Mouse (Mus musculus): ENCODE results near the gene Tmem86a. TPM values are rescaled to one million over a fixed set of nuclear protein-coding genes. Genes with fewer than 3 reads are reported as not detected.

The Tmem86a gene
- total RNA-seq (2015; ENCODE audit: low replicate concordance) (3.3 and 10.0 TPM in 2 replicates), total RNA-seq (2017; ENCODE audit: low replicate concordance) (2.9 and 3.5 TPM in 2 replicates)

GRCm38 (mm10) chr7:47050366-47050765 lies at the start of gene Tmem86a:
Gene Tmem86a, plus strand, starts transcription at chr7:47050601.
- peak; percentile 88 for ATAC-seq (replicated peaks; ENCODE audit: low FRiP score, poor library complexity, severe bottlenecking)

GRCm38 (mm10) chr7:47000644-47000983 lies 49.8 kb upstream of the Tmem86a start:
- no peak for ATAC-seq (replicated peaks; ENCODE audit: low FRiP score, poor library complexity, severe bottlenecking)

- ATAC-seq (replicated peaks; ENCODE audit: low FRiP score, poor library complexity, severe bottlenecking): no peak
These were observed 49.1 kb upstream of the Tmem86a start for GRCm38 (mm10) chr7:47001125-47001899.

GRCm38 (mm10) chr7:47001900-47002275 lies 48.5 kb upstream of the Tmem86a start:
- ATAC-seq (replicated peaks; ENCODE audit: low FRiP score, poor library complexity, severe bottlenecking): no peak

- no peak for ATAC-seq (replicated peaks; ENCODE audit: low FRiP score, poor library complexity, severe bottlenecking)
These were observed 46.8 kb upstream of the Tmem86a start for GRCm38 (mm10) chr7:47003411-47004115.

DNA sequence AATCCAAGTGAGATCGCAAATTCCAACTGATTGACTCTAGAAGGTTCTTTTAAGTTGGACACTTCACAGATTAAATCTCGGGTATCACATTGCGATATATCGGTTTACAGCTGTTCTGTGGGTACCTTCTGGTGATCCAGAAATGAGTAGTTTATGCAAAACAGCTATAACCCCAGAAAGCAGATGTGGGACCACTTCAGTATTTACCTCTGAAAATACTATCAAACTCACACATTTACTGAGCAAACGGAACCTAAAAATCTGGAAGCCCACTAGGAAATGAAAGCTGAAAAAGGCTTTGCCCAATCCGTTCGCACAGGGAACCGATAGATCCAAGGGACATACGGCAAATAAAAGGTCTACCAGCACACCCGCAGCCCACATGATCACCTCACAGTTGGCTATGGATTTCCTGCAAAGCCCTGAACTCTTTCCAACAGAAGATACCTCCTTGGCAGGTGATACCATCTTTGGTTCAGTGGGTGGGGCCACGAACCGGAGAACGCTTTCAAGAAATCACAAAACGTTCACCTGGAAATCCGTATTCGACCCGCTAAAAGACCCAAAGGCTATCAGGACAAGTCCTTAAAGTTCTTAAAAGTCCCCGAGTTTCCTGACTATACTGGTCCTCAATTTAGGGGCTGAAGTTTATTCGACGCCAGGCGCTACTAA lies 43.2 kb upstream of the Tmem86a start:
- ATAC-seq (replicated peaks; ENCODE audit: low FRiP score, poor library complexity, severe bottlenecking): peak; percentile 26

DNA sequence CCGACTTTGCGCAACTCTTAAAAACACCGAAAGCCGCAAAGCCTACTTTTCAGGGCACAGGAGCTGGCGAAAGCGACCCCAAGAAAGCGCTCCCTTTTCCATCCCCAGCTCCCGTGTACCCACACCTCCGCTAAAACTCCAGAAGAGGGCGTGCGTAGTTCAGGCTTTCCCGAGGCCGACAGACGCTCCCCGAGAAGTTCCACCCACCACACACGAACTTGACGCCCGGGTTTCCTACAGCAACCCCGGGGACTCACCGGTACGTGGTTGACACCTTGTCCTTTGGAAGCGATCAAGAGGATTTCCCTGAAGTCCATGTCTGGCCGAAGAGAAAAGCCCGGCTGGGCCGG lies 42.6 kb upstream of the Tmem86a start:
- ATAC-seq (replicated peaks; ENCODE audit: low FRiP score, poor library complexity, severe bottlenecking): peak; percentile 81

- ATAC-seq (replicated peaks; ENCODE audit: low FRiP score, poor library complexity, severe bottlenecking): peak; percentile 90
These were observed 42.0 kb upstream of the Tmem86a start, which contains the start of gene Spty2d1 for GRCm38 (mm10) chr7:47008168-47008993. Gene Spty2d1, minus strand, starts transcription at chr7:47008411.

DNA sequence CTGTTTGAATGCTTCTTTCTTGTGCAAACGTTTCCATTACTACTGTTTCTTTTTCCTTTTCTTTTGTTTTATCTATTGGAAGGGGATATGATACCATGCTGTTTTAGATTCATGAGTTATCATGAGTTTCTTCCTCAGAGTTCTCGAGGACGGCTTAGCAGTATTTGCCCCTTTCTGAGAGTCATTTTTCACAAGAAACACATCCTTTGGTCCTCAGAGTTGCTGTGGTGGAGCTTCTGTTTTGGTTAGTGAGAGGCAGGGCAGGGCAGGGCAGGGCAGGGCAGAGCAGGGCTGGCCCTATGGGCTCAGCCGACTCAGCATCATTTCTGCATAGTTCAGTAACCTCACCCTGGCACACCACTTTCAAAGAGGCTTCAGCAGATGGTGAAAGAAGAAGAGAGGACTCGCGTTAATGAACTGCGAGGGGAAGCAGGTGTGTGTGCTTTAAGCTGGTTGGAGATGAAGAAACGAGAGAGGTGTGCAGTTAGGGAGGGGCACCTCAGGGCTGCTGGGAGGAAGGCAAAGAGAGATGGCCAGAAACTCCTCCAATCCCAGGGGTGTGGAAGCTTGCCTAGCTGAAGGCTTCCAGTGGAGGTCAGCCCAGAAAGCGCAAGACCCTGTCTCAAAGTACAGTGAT lies 37.2 kb upstream of the Tmem86a start:
- no peak for ATAC-seq (replicated peaks; ENCODE audit: low FRiP score, poor library complexity, severe bottlenecking)

GRCm38 (mm10) chr7:47014564-47015389 lies 35.6 kb upstream of the Tmem86a start:
- ATAC-seq (replicated peaks; ENCODE audit: low FRiP score, poor library complexity, severe bottlenecking): 0 out of 2 replicates have a peak, but pooled peaks have one; percentile 11

GRCm38 (mm10) chr7:47015390-47016065 lies 34.9 kb upstream of the Tmem86a start:
- peak; percentile 97 for ATAC-seq (replicated peaks; ENCODE audit: low FRiP score, poor library complexity, severe bottlenecking)

GRCm38 (mm10) chr7:47016602-47017001 lies 33.8 kb upstream of the Tmem86a start:
- no peak for ATAC-seq (replicated peaks; ENCODE audit: low FRiP score, poor library complexity, severe bottlenecking)

- ATAC-seq (replicated peaks; ENCODE audit: low FRiP score, poor library complexity, severe bottlenecking): no peak
These were observed 33.3 kb upstream of the Tmem86a start for GRCm38 (mm10) chr7:47017146-47017545.

DNA sequence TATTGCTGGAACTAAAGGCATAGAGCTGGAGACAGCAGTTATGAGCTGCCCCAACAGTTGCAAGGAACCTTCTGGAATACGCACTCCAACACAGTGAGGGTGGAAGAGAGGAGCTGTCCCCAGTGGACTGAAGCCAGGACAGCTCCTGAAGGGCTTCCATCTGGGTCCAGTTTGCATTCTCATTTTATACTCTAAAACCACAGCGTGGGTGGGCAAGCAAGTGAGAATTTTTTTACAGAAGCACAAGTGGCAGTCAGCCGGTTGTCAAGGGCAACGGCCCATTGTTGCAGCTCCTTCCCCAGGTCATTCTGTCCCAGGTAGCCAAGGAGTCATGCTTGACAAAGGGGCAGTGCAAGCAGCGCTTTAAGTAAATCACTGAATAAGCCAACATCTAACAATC lies 30.8 kb upstream of the Tmem86a start:
- no peak for ATAC-seq (replicated peaks; ENCODE audit: low FRiP score, poor library complexity, severe bottlenecking)

- ATAC-seq (replicated peaks; ENCODE audit: low FRiP score, poor library complexity, severe bottlenecking): no peak
These were observed 29.4 kb upstream of the Tmem86a start for GRCm38 (mm10) chr7:47020956-47021355.

- no peak for ATAC-seq (replicated peaks; ENCODE audit: low FRiP score, poor library complexity, severe bottlenecking)
These were observed 27.9 kb upstream of the Tmem86a start for GRCm38 (mm10) chr7:47022482-47022881.

DNA sequence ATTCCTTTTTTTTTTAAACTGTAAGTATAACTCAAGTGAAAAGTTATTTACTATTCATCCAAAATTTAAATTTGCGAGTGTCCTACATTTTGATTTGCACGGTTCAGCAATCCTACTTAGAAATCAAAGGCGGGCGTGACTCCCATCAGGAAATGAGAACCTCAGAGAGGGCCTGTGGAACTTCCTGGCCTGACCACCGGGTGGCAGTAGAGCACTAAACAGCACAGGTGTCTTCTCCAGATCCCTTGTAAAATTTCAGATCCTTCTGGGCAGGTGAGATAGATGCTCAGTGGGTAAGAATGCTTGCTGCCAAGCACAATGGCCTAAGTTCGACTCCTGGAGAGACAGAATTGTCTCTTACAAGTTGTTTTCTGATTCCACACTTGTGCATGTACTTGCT lies 26.9 kb upstream of the Tmem86a start:
- peak; percentile 83 for ATAC-seq (replicated peaks; ENCODE audit: low FRiP score, poor library complexity, severe bottlenecking)

GRCm38 (mm10) chr7:47024454-47024853 lies 25.9 kb upstream of the Tmem86a start:
- no peak for ATAC-seq (replicated peaks; ENCODE audit: low FRiP score, poor library complexity, severe bottlenecking)
